Mouse (Mus musculus): ENCODE data around the gene Jam3. TPM values are rescaled to one million over a fixed set of nuclear protein-coding genes. Genes with fewer than 3 reads are reported as not detected.

Gene Jam3
- total RNA-seq, 2 experiments from 2014 or later: 12.4 to 13.9 TPM

GRCm38 (mm10) chr9:27111756-27112155 lies 43.5 kb downstream of the Jam3 start:
- no peak for DNase-seq

GRCm38 (mm10) chr9:27110681-27111080 lies 44.5 kb downstream of the Jam3 start:
- peak in 1 of 2 experiments; percentile 79 for DNase-seq

GRCm38 (mm10) chr9:27109533-27110514 lies 45.4 kb downstream of the Jam3 start:
- peak; percentile 83 to 93 for DNase-seq

- peak in 1 of 2 experiments; percentile 60 for DNase-seq
Observed at GRCm38 (mm10) chr9:27108451-27108850, 46.8 kb downstream of the Jam3 start.

- peak; percentile 46 to 73 for DNase-seq
Observed at GRCm38 (mm10) chr9:27106081-27106480, 49.1 kb downstream of the Jam3 start.

- DNase-seq: no peak
Observed at GRCm38 (mm10) chr9:27101466-27101865, 53.8 kb downstream of the Jam3 start.

GRCm38 (mm10) chr9:27099474-27099873 lies 55.7 kb downstream of the Jam3 start:
- DNase-seq: no peak

- no peak for DNase-seq
Observed at GRCm38 (mm10) chr9:27098557-27098956, 56.7 kb downstream of the Jam3 start.

- DNase-seq: peak in 1 of 2 experiments; percentile 39
Observed at GRCm38 (mm10) chr9:27098092-27098491, 57.1 kb downstream of the Jam3 start.

- DNase-seq: no peak
Observed at GRCm38 (mm10) chr9:27092916-27093315, 62.3 kb downstream of the Jam3 start.

- no peak for DNase-seq
Observed at GRCm38 (mm10) chr9:27090801-27091775, 64.1 kb downstream of the Jam3 start.

GRCm38 (mm10) chr9:27090134-27090533 lies 65.1 kb downstream of the Jam3 start:
- no peak for DNase-seq

- DNase-seq: no peak
Observed at GRCm38 (mm10) chr9:27087402-27087801, 67.8 kb downstream of the Jam3 start.

GRCm38 (mm10) chr9:27086256-27086655 lies 69.0 kb downstream of the Jam3 start:
- no peak for DNase-seq

GRCm38 (mm10) chr9:27075812-27076211 lies 79.4 kb downstream of the Jam3 start:
- no peak for DNase-seq

- DNase-seq: no peak
Observed at GRCm38 (mm10) chr9:27074677-27075076, 80.5 kb downstream of the Jam3 start.

GRCm38 (mm10) chr9:27070895-27071294 lies 84.3 kb downstream of the Jam3 start:
- no peak for DNase-seq

GRCm38 (mm10) chr9:27058341-27058740 lies 96.9 kb downstream of the Jam3 start:
- no peak for DNase-seq

- DNase-seq: no peak
Observed at GRCm38 (mm10) chr9:27049492-27049891, 105.7 kb downstream of the Jam3 start.
